Mouse (Mus musculus) erythroid progenitor cell, adult 5-6 weeks (primary cell): ENCODE data around the gene AA467197. TPM values are rescaled to one million over a fixed set of nuclear protein-coding genes. Genes with fewer than 3 reads are reported as not detected.

ENCODE experiments used
- ATAC-seq: replicated peaks from 2 replicates; pipeline ENCODE4 v1.8.0; 2016; ENCODE audit warnings: moderate number of reproducible peaks, mild to moderate bottlenecking, moderate TSS enrichment, inconsistent platforms; ENCODE audit not compliant: poor library complexity, low FRiP score, severe bottlenecking
- total RNA-seq, 2 experiments: library from RNA; stranded (forward) in 1 of 2; stranded (reverse) in 1 of 2; fragments of 150-400 nt in 1 of 2; fragments of 186-747, 209-891 nt in 1 of 2; gene quantifications; 2 replicates each; pipeline versions ENCODE4 v1.2.3 to v1.2.4; 2015 to 2017; ENCODE audit warnings: low replicate concordance in 2 of 2

AA467197 gene
- total RNA-seq, 2 experiments from 2014 or later = 13.4 to 14.6 TPM

GRCm38 (mm10) chr2:122686665-122687064, 49.9 kb downstream of the AA467197 start:
- ATAC-seq = no peak

Other genes starting within 250 kb of the AA467197 start
- 9.7 and 23.1 TPM in 2 replicates for gene Slc28a2, start 210.5 kb upstream of the AA467197 start, total RNA-seq (2015; ENCODE audit: low replicate concordance)
- 8.8 and 10.7 TPM in 2 replicates for gene Slc28a2, start 210.5 kb upstream of the AA467197 start, total RNA-seq (2017; ENCODE audit: low replicate concordance)
- gene Gm14085, start 152.0 kb upstream of the AA467197 start, total RNA-seq (2015; ENCODE audit: low replicate concordance) = 1.3 and 3.2 TPM in 2 replicates
- gene Gm14085, start 152.0 kb upstream of the AA467197 start, total RNA-seq (2017; ENCODE audit: low replicate concordance) = 0.98 and 1.3 TPM in 2 replicates
- gene Gatm, start 25.7 kb upstream of the AA467197 start, total RNA-seq (2015; ENCODE audit: low replicate concordance) = 30.6 and 32.3 TPM in 2 replicates
- gene Gatm, start 25.7 kb upstream of the AA467197 start, total RNA-seq (2017; ENCODE audit: low replicate concordance) = 19.6 and 21.6 TPM in 2 replicates
- 1.1 TPM in 1 of 2 replicates, not detected in the other for gene Slc30a4, start 65.7 kb downstream of the AA467197 start, total RNA-seq (2015; ENCODE audit: low replicate concordance)
- 0.90 and 1.5 TPM in 2 replicates for gene Slc30a4, start 65.7 kb downstream of the AA467197 start, total RNA-seq (2017; ENCODE audit: low replicate concordance)
- gene Bloc1s6, start 101.5 kb downstream of the AA467197 start, total RNA-seq (2015; ENCODE audit: low replicate concordance) = 5.8 and 6.7 TPM in 2 replicates
- 8.6 and 29.0 TPM in 2 replicates for gene Bloc1s6, start 101.5 kb downstream of the AA467197 start, total RNA-seq (2017; ENCODE audit: low replicate concordance)
- gene Sqor, start 128.3 kb downstream of the AA467197 start, total RNA-seq (2015; ENCODE audit: low replicate concordance) = 19.1 and 28.9 TPM in 2 replicates
- gene Sqor, start 128.3 kb downstream of the AA467197 start, total RNA-seq (2017; ENCODE audit: low replicate concordance) = 23.1 and 24.3 TPM in 2 replicates